Comparison of ENCODE assay signal across 19 mouse cellular contexts in genomic region chr13:20434071-20434470, GRCm38 (mm10).
A peak's percentile ranks its signal among the peaks of the same experiment; 100 is the strongest.
DNase-seq lines count a peak whose midpoint lies in the region; ATAC-seq and TF ChIP-seq lines count a peak whose summit lies in the region.
"Had no signal": no experiment of that assay in that cellular context is flagged by ENCODE, and none has a peak within 500 bp of the region (broad histone marks: within the 10 kb centered on the region; RNA-seq: fewer than 3 reads in every experiment).

No protein-coding gene starts in this region.

- peak overlapping the region; percentile 20 to 86; a peak in 2 of 4 replicates for H3K27ac ChIP-seq in heart, embryonic 14.5 days (replicated peaks in 1 of 2; ENCODE audit: control insufficient read depth in 1 of 2, insufficient read depth in 1 of 2, low read depth in 2 of 2, low read length in 2 of 2)
- H3K27ac ChIP-seq in heart, embryonic 10.5 days = no peak overlapping the region
- H3K27ac ChIP-seq in lung, embryonic 14.5 days (ENCODE audit: low read depth) = no peak overlapping the region
- no peak overlapping the region for H3K27ac ChIP-seq in stomach, embryonic 15.5 days
- H3K27ac ChIP-seq: embryonic facial prominence, embryonic 12.5 days; liver, embryonic 15.5 days; neural tube, embryonic 15.5 days had no signal

- no peak overlapping the region for H3K4me3 ChIP-seq in heart, embryonic 14.5 days (ENCODE audit: control insufficient read depth in 1 of 2, insufficient read depth in 1 of 2, low read depth in 1 of 2, low read length in 2 of 2)
- H3K4me3 ChIP-seq in heart, embryonic 10.5 days = no peak overlapping the region
- H3K4me3 ChIP-seq in lung, embryonic 14.5 days (ENCODE audit: low read depth, low read length) = no peak overlapping the region
- no peak overlapping the region for H3K4me3 ChIP-seq in stomach, embryonic 15.5 days (replicated peaks)
- H3K4me3 ChIP-seq: embryonic facial prominence, embryonic 12.5 days; liver, embryonic 15.5 days; neural tube, embryonic 15.5 days had no signal

- no peak overlapping the region for H3K4me2 ChIP-seq in heart, embryonic 14.5 days (ENCODE audit: low read length)
- H3K4me2 ChIP-seq in lung, embryonic 14.5 days = no peak overlapping the region
- no peak overlapping the region for H3K4me2 ChIP-seq in stomach, embryonic 15.5 days
- H3K4me2 ChIP-seq: embryonic facial prominence, embryonic 12.5 days; liver, embryonic 15.5 days; neural tube, embryonic 15.5 days had no signal

- H3K9ac ChIP-seq in heart, embryonic 14.5 days (ENCODE audit: low read length) = no peak overlapping the region
- no peak overlapping the region for H3K9ac ChIP-seq in lung, embryonic 14.5 days
- no peak overlapping the region for H3K9ac ChIP-seq in stomach, embryonic 15.5 days
- H3K9ac ChIP-seq: embryonic facial prominence, embryonic 12.5 days; liver, embryonic 15.5 days; neural tube, embryonic 15.5 days had no signal

- DNase-seq in cerebellum, adult 9-11 months = peak; percentile 7
- no peak for DNase-seq in cerebellum, adult 11-12 months
- no peak for DNase-seq in heart, embryonic 10.5 days (ENCODE audit: low spot score)
- peak; percentile 15 for DNase-seq in lung, embryonic 14.5 days
- DNase-seq in lung, adult 18-20 months = no peak
- DNase-seq in right cerebral cortex, postnatal 36 days (ENCODE audit: low spot score in 2 of 2) = no peak
- DNase-seq: adrenal gland, postnatal 14 days; B cell, adult 2 months; gastrocnemius, postnatal 25 days; kidney, adult 11 months; kidney, postnatal 36 days; layer of hippocampus, postnatal 36 days; right cerebral cortex, adult 18-20 months; thymus, postnatal 4 days had no signal

- H3K36me3 ChIP-seq in heart, embryonic 14.5 days (ENCODE audit: control insufficient read depth, insufficient read depth, low read length) = no peaks in the 10 kb centered on the region
- no peaks in the 10 kb centered on the region for H3K36me3 ChIP-seq in heart, embryonic 10.5 days
- no peaks in the 10 kb centered on the region for H3K36me3 ChIP-seq in lung, embryonic 14.5 days (ENCODE audit: insufficient read depth)
- no peaks in the 10 kb centered on the region for H3K36me3 ChIP-seq in stomach, embryonic 15.5 days
- H3K36me3 ChIP-seq: embryonic facial prominence, embryonic 12.5 days; liver, embryonic 15.5 days; neural tube, embryonic 15.5 days had no signal

- TF ChIP-seq CTCF in lung, embryonic 14.5 days (IDR thresholded peaks at IDR 0.05; ENCODE audit: low read depth) = no peak

- peaks cover 4 to 11% of the 10 kb centered on the region in 2 experiments for H3K4me1 ChIP-seq in heart, embryonic 14.5 days (ENCODE audit: control insufficient read depth in 2 of 2, insufficient read depth in 2 of 2, low read length in 2 of 2)
- H3K4me1 ChIP-seq in heart, embryonic 10.5 days = peaks cover 12% of the 10 kb centered on the region; the same call in 1 of the 2 replicates
- H3K4me1 ChIP-seq in lung, embryonic 14.5 days (ENCODE audit: insufficient read depth) = no peaks in the 10 kb centered on the region
- no peaks in the 10 kb centered on the region for H3K4me1 ChIP-seq in stomach, embryonic 15.5 days
- H3K4me1 ChIP-seq: embryonic facial prominence, embryonic 12.5 days; liver, embryonic 15.5 days; neural tube, embryonic 15.5 days had no signal

- WGBS in heart, embryonic 14.5 days = 38% methylated on average over 4 of the region's 4 CpGs
- 71% methylated on average over 4 of the region's 4 CpGs for WGBS in heart, embryonic 10.5 days
- 65% methylated on average over 4 of the region's 4 CpGs for WGBS in lung, embryonic 14.5 days
- 61% methylated on average over 4 of the region's 4 CpGs for WGBS in stomach, embryonic 15.5 days

- no peaks in the 10 kb centered on the region for H3K27me3 ChIP-seq in heart, embryonic 14.5 days (ENCODE audit: control insufficient read depth, insufficient read depth, low read length)
- H3K27me3 ChIP-seq in heart, embryonic 10.5 days (ENCODE audit: insufficient read depth, poor library complexity, severe bottlenecking) = no peaks in the 10 kb centered on the region
- no peaks in the 10 kb centered on the region for H3K27me3 ChIP-seq in lung, embryonic 14.5 days (ENCODE audit: insufficient read depth, low read length)
- H3K27me3 ChIP-seq in stomach, embryonic 15.5 days (replicated peaks) = no peaks in the 10 kb centered on the region
- H3K27me3 ChIP-seq: embryonic facial prominence, embryonic 12.5 days; liver, embryonic 15.5 days; neural tube, embryonic 15.5 days had no signal

- ATAC-seq in heart, embryonic 14.5 days (ENCODE audit: insufficient number of reproducible peaks, insufficient read depth, low FRiP score, low read depth) = no peak
- no peak for ATAC-seq in lung, embryonic 14.5 days (ENCODE audit: insufficient read depth)
- ATAC-seq in stomach, embryonic 15.5 days (ENCODE audit: insufficient read depth, low FRiP score, low read depth) = 0 out of 2 replicates have a peak, but pooled peaks have one; percentile 18

- no peaks in the 10 kb centered on the region for H3K9me3 ChIP-seq in heart, embryonic 14.5 days (ENCODE audit: control insufficient read depth, low read length)
- no peaks in the 10 kb centered on the region for H3K9me3 ChIP-seq in heart, embryonic 10.5 days
- H3K9me3 ChIP-seq in lung, embryonic 14.5 days (ENCODE audit: low read depth, low read length) = no peaks in the 10 kb centered on the region
- no peaks in the 10 kb centered on the region for H3K9me3 ChIP-seq in stomach, embryonic 15.5 days
- H3K9me3 ChIP-seq: embryonic facial prominence, embryonic 12.5 days; liver, embryonic 15.5 days; neural tube, embryonic 15.5 days had no signal

Comparison
In these comparisons a context has a peak if more than half of its experiments do, and no peak if none do; other contexts are left out.
1. DNase-seq: peak in cerebellum, adult 9-11 months (single experiment) and lung, embryonic 14.5 days (single experiment); none in cerebellum, adult 11-12 months (single experiment), heart, embryonic 10.5 days (single experiment), lung, adult 18-20 months (0 of 2) and right cerebral cortex, postnatal 36 days (0 of 2).
2. H3K27ac ChIP-seq: peak in heart, embryonic 14.5 days (2 of 2); none in heart, embryonic 10.5 days (single experiment), lung, embryonic 14.5 days (single experiment) and stomach, embryonic 15.5 days (single experiment).